Mouse (Mus musculus): ENCODE measurements around the gene Gm8765. TPM values are rescaled to one million over a fixed set of nuclear protein-coding genes. Genes with fewer than 3 reads are reported as not detected.
"Not testable (repeated sequence)": the region's sequence is repeated elsewhere in the genome, so short reads cannot be mapped to it uniquely, and the experiment has no call there.

Gene Gm8765
- total RNA-seq (2014; fragmentation: Nextera tagmentation) (not detected in 2 replicates), total RNA-seq (2017) (0.17 and 0.22 TPM in 2 replicates), polyA plus RNA-seq (2012) (not detected in 2 replicates)

DNA sequence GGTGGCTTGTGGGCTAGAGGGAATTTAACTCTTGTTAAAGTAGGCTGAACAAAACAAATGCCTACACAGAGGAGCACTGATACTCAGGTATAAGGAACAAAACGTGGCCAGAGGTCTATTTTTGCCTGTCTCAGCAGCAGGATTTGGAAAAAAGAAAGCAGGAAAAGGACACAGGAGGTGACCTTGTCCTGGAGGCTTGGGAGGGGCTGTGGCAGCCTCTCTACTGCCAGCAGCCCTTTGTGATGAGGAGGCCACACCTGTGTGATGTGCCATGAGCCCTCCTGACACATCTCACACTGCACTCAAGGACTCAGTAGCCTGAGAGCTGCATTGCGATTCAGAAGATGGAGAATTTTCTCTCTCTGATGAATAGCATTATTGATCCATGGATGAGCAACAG, at the start of gene Gm8765:
Gene Gm8765 (plus strand): TSS at position 301 of the 400 bp plus-strand sequence.
- H3K4me1 ChIP-seq (ENCODE audit: insufficient read depth, low read depth, low read length); H3K27me3 ChIP-seq (ENCODE audit: insufficient read depth, low read length); DNase-seq (ENCODE audit: low spot score); H3K36me3 ChIP-seq (replicated peaks); H3K9me3 ChIP-seq (replicated peaks); ATAC-seq (ENCODE audit: extremely low read depth, insufficient number of reproducible peaks, low FRiP score, poor library complexity, severe bottlenecking); H3K4me3 ChIP-seq (ENCODE audit: low read depth, low read length): not testable (repeated sequence)

DNA sequence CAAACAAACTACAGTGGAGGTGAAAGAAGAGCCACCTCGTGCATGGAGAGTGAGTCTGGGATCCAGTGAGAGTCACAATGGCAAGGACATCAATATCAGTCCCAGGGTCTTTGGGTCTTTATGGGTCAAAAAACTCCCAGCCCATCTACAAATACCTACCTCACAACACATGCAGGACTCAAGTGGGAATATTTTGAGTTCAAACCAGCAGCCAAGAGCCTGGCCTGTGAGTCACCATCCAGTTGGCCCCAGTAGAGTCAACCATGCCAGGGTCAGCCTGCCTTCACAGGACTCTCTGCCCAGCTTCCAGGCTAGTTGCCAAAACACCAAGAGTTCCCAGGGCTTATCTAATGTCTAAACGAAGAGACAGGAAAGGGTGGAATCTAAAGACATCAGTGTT, 49.3 kb upstream of the Gm8765 start:
- H3K9me3 ChIP-seq (replicated peaks); H3K4me1 ChIP-seq (ENCODE audit: insufficient read depth, low read depth, low read length); H3K4me3 ChIP-seq (ENCODE audit: low read depth, low read length); H3K36me3 ChIP-seq (replicated peaks); ATAC-seq (ENCODE audit: extremely low read depth, insufficient number of reproducible peaks, low FRiP score, poor library complexity, severe bottlenecking); H3K27me3 ChIP-seq (ENCODE audit: insufficient read depth, low read length); DNase-seq (ENCODE audit: low spot score): not testable (repeated sequence)

DNA sequence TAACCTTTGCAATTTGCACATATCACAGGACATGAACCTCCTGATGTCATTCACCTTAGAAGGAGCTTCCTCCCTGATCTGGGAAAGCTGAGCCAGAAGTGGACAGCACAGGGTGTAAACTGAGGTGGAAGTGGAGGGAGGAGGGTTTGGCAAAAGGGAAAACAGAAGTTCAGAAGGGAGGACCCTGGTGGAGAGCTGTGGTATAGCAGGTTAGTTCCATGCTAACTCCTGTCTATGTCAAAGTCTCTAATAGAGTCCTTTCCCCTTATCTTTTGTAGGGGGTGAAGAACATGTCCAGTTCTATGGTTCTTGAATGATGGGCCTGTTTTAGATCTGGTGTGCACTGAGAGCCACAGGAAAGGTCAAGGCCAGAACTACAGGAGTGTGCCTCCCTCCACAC, 52.2 kb downstream of the Gm8765 start:
- H3K27me3 ChIP-seq (ENCODE audit: insufficient read depth, low read length); H3K36me3 ChIP-seq (replicated peaks); ATAC-seq (ENCODE audit: extremely low read depth, insufficient number of reproducible peaks, low FRiP score, poor library complexity, severe bottlenecking); DNase-seq (ENCODE audit: low spot score); H3K4me3 ChIP-seq (ENCODE audit: low read depth, low read length); H3K4me1 ChIP-seq (ENCODE audit: insufficient read depth, low read depth, low read length): not testable (repeated sequence)
- peaks cover 18% of the 10 kb centered on the region for H3K9me3 ChIP-seq (replicated peaks)

DNA sequence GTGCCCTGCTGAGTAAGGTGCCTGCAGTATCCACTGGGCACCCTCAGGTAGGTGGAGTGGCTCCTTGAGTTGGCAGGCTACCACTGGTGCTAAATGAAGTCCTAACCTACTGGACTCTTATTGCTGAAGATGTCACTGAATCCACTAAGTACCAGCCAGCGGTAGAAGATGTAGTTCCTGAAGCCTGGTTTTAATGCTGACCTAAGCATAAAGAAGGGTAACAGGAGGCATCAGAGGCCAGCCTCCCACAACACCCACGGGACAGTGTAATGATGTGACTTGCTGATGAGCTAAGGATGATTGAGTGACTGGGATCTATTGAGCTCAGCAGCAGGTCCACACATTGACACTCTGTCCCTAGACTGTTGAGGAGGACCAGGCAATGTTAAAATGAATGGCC, 53.6 kb downstream of the Gm8765 start:
- no peak for DNase-seq (ENCODE audit: low spot score)
- H3K27me3 ChIP-seq (ENCODE audit: insufficient read depth, low read length): no peaks in the 10 kb centered on the region
- H3K9me3 ChIP-seq (replicated peaks): peaks cover 20% of the 10 kb centered on the region
- no peak for ATAC-seq (ENCODE audit: extremely low read depth, insufficient number of reproducible peaks, low FRiP score, poor library complexity, severe bottlenecking)
- TF ChIP-seq GATA2 (IDR thresholded peaks at IDR 0.05; ENCODE audit: borderline replicate concordance, low read depth, low read length) (no peak), GATA1 (IDR thresholded peaks at IDR 0.05; ENCODE audit: borderline replicate concordance, low read length) (no peak), CTCF (IDR thresholded peaks at IDR 0.05; ENCODE audit: low read depth, low read length) (no peak), POLR2AphosphoS5 (IDR thresholded peaks at IDR 0.05; ENCODE audit: insufficient replicate concordance, low read depth, low read length) (no peak), TAL1 (conservative IDR thresholded peaks at IDR 0.05; ENCODE audit: low read depth, low read length) (no peak)
- H3K36me3 ChIP-seq (replicated peaks): no peaks in the 10 kb centered on the region
- H3K4me1 ChIP-seq (ENCODE audit: insufficient read depth, low read depth, low read length): no peaks in the 10 kb centered on the region
- H3K4me3 ChIP-seq (ENCODE audit: low read depth, low read length): no peak overlapping the region

DNA sequence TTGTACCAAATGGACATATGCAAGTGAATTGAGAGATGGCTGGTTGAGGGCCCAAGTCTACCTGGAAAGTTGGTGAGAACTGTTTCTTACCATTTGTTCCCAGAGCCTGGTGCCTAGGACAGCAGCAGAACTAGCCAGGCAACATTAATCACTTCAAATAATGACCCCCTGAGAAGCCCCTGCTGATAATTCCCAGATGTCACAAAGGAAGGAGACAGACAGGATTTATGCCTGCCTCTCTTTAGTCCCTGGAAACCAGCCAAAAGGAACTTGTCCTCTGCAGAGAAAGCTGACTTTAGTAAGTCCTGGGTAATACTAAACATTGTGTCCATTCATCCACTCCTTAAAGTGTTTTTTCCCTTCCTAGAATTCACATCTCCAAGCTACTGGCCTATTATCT, 54.8 kb downstream of the Gm8765 start:
- H3K27me3 ChIP-seq (ENCODE audit: insufficient read depth, low read length); DNase-seq (ENCODE audit: low spot score); H3K36me3 ChIP-seq (replicated peaks); ATAC-seq (ENCODE audit: extremely low read depth, insufficient number of reproducible peaks, low FRiP score, poor library complexity, severe bottlenecking); H3K4me1 ChIP-seq (ENCODE audit: insufficient read depth, low read depth, low read length); H3K4me3 ChIP-seq (ENCODE audit: low read depth, low read length): not testable (repeated sequence)
- peaks cover 20% of the 10 kb centered on the region for H3K9me3 ChIP-seq (replicated peaks)

Other genes starting within 250 kb of the Gm8765 start
- not detected in 2 replicates for gene Nutm2, start 231.0 kb upstream of the Gm8765 start, total RNA-seq (2014; fragmentation: Nextera tagmentation)
- 0.06 TPM in 1 of 2 replicates, not detected in the other for gene Nutm2, start 231.0 kb upstream of the Gm8765 start, total RNA-seq (2017)
- gene Nutm2, start 231.0 kb upstream of the Gm8765 start, polyA plus RNA-seq (2012): not detected in 2 replicates
- gene Gm904, start 55.1 kb upstream of the Gm8765 start, total RNA-seq (2014; fragmentation: Nextera tagmentation): not detected in 2 replicates
- gene Gm904, start 55.1 kb upstream of the Gm8765 start, total RNA-seq (2017): not detected in 2 replicates
- not detected in 2 replicates for gene Gm904, start 55.1 kb upstream of the Gm8765 start, polyA plus RNA-seq (2012)